Mouse (Mus musculus): ENCODE results near the gene Ccdc182. TPM values are rescaled to one million over a fixed set of nuclear protein-coding genes. Genes with fewer than 3 reads are reported as not detected.

Gene Ccdc182
- polyA plus RNA-seq (2012; rRNA removed) (0.08 and 0.10 TPM in 2 replicates), polyA plus RNA-seq (2014; fragmentation: Nextera tagmentation; extraction: Ambion mirVana) (not detected in 2 replicates)

DNA sequence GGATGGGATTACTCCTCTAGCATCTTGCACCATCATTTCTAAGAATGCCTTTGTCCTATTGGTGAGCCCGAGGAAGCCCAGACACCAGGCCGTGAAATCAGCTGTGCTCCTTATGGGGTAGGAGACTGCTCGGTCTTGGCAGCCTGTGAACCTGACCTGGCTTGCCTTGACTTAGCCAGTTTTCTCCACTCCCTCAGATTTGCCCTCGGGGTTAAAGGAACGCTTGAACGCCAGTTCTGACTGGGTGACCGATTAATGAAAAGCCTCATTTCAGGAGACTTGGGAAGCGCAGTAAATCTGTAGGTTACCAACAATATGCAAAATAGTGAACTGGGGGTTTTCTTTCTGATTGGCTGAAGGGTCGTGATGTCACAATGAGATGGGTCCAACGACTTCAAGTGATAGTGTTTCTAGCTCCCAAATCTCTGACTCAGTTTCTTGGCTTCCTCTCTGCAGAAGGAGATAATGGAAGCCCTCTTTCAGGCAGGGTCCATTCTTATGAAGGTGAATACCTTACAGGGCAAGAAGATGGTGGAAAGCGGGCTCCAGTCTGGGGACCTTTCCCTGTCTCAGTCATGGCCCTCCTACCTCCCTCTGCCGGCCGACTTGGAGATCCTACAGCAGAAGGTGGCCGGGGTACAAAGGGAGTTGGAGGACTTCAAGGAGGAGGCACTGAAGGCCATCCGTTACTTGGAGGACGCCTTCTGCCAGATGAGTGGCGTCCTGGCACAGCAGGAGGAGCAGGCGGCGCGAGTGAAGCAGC lies at the start of gene Ccdc182:
TSS of gene Ccdc182 (plus strand) at position 428 of the 763 bp plus-strand sequence.
- Histone ChIP-seq H3K27me3 (ENCODE audit: control insufficient read depth, insufficient read depth, low read length) (no peaks in the 10 kb centered on the region), H3K4me1 (ENCODE audit: control insufficient read depth, insufficient read depth, low read length) (peaks cover 5% of the 10 kb centered on the region), H3K4me3 (replicated peaks; ENCODE audit: low read length) (peak within 1 kb of the TSS; percentile 28), H3K36me3 (ENCODE audit: control insufficient read depth, insufficient read depth, low read length) (no peaks in the 10 kb centered on the region), H3K27ac (replicated peaks; ENCODE audit: low read depth, low read length) (no peak within 1 kb of the TSS), H3K9me3 (ENCODE audit: control insufficient read depth, low read length) (no peaks in the 10 kb centered on the region), H3K9ac (ENCODE audit: low read depth, low read length, severe bottlenecking) (peak within 1 kb of the TSS; percentile 26; the same call in 1 of the 2 replicates), H3K4me2 (replicated peaks; ENCODE audit: low read depth, low read length, severe bottlenecking) (peak within 1 kb of the TSS; percentile 52)
- TF ChIP-seq POLR2A (IDR thresholded peaks at IDR 0.05; ENCODE audit: borderline replicate concordance, extremely low read depth, insufficient read depth, insufficient read length) = no peak
- no peak for ATAC-seq (ENCODE audit: low FRiP score, low read depth)
- 21% methylated on average over 20 of the region's 20 CpGs for WGBS
- DNase-seq (ENCODE audit: low spot score) = no peak

DNA sequence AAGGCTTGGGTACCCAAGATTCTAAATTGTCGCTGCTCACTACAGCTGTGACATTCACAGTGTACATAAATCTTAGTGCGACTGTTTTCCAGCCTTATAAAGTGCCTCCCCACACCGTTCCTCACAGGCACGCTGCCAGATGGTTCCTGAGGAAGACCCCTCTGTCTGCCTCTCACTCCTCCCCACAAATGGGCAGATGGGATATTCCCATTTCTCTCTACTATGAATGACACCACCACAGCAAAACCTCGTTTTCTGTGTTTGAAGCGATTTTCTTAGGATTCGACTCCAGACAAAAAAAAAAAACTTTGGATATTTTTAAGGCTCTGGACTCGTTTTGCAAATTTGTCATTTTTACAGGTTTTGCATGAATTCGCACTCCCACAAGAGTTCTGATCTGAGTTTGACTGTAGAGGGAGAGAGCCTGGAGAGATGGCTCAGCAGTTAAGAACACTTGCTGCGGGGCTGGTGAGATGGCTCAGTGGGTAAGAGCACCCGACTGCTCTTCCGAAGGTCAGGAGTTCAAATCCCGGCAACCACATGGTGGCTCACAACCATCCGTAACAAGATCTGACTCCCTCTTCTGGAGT lies 48.2 kb upstream of the Ccdc182 start:
- Histone ChIP-seq H3K27ac (replicated peaks; ENCODE audit: low read depth, low read length) (no peak overlapping the region), H3K36me3 (ENCODE audit: control insufficient read depth, insufficient read depth, low read length) (no peaks in the 10 kb centered on the region), H3K9ac (ENCODE audit: low read depth, low read length, severe bottlenecking) (no peak overlapping the region), H3K9me3 (ENCODE audit: control insufficient read depth, low read length) (no peaks in the 10 kb centered on the region), H3K4me1 (ENCODE audit: control insufficient read depth, insufficient read depth, low read length) (peaks cover 1% of the 10 kb centered on the region; the same call in 1 of the 2 replicates), H3K4me3 (replicated peaks; ENCODE audit: low read length) (no peak overlapping the region), H3K4me2 (replicated peaks; ENCODE audit: low read depth, low read length, severe bottlenecking) (no peak overlapping the region), H3K27me3 (ENCODE audit: control insufficient read depth, insufficient read depth, low read length) (no peaks in the 10 kb centered on the region)
- DNase-seq (ENCODE audit: low spot score) (no peak), ATAC-seq (ENCODE audit: low FRiP score, low read depth) (no peak)
- TF ChIP-seq POLR2A (IDR thresholded peaks at IDR 0.05; ENCODE audit: borderline replicate concordance, extremely low read depth, insufficient read depth, insufficient read length) = no peak
- 72% methylated on average over 14 of the region's 14 CpGs for WGBS

DNA sequence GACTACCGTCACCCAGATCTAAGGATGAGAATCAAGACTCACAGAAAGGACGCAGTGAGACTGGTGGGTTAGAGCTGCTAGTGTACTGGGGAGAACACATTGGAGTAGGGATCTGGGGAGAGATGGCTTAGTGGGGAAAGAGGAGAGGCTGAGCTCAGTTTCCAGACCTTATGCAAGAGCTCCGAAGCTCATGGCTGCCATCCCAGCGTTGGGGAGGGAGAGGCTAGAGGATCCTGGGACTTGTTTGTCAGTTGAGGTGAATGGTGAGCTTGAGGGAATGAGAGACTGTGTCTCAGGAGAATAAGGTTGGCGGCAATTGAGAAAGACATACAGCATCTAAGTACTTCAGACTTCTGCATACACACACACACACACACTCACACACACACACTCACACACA lies 45.2 kb upstream of the Ccdc182 start:
- TF ChIP-seq POLR2A (IDR thresholded peaks at IDR 0.05; ENCODE audit: borderline replicate concordance, extremely low read depth, insufficient read depth, insufficient read length) = no peak
- no peak for ATAC-seq (ENCODE audit: low FRiP score, low read depth)
- Histone ChIP-seq H3K4me2 (replicated peaks; ENCODE audit: low read depth, low read length, severe bottlenecking) (no peak overlapping the region), H3K27me3 (ENCODE audit: control insufficient read depth, insufficient read depth, low read length) (no peaks in the 10 kb centered on the region), H3K4me1 (ENCODE audit: control insufficient read depth, insufficient read depth, low read length) (0 out of 2 replicates have a peak, but pooled peaks cover 5% of the 10 kb centered on the region), H3K9ac (ENCODE audit: low read depth, low read length, severe bottlenecking) (no peak overlapping the region), H3K27ac (replicated peaks; ENCODE audit: low read depth, low read length) (no peak overlapping the region), H3K4me3 (replicated peaks; ENCODE audit: low read length) (no peak overlapping the region), H3K36me3 (ENCODE audit: control insufficient read depth, insufficient read depth, low read length) (no peaks in the 10 kb centered on the region), H3K9me3 (ENCODE audit: control insufficient read depth, low read length) (no peaks in the 10 kb centered on the region)
- 60% methylated on average over 5 of the region's 5 CpGs for WGBS
- no peak for DNase-seq (ENCODE audit: low spot score)

DNA sequence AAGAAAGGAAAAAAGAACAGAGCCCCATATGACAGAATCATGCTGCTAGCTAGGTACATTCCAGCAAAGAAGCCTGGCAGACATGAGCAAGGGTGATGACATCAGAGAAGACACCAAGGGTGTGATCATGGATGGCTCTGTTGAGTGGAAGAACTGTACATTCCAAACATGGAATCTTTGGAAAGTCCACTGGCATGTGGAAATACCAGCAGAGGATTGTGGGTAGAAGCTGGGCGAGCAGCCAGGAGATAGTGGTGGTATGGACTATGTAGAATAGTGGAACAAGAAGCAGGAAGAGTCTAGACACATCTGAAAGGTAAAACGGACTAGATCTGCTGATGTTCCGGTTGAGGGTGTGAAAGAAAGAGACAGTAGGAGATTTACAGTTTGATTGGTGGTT lies 43.3 kb upstream of the Ccdc182 start:
- ATAC-seq (ENCODE audit: low FRiP score, low read depth) (no peak), DNase-seq (ENCODE audit: low spot score) (peak; percentile 28)
- Histone ChIP-seq H3K4me2 (replicated peaks; ENCODE audit: low read depth, low read length, severe bottlenecking) (no peak overlapping the region), H3K27ac (replicated peaks; ENCODE audit: low read depth, low read length) (no peak overlapping the region), H3K36me3 (ENCODE audit: control insufficient read depth, insufficient read depth, low read length) (no peaks in the 10 kb centered on the region), H3K27me3 (ENCODE audit: control insufficient read depth, insufficient read depth, low read length) (no peaks in the 10 kb centered on the region), H3K4me1 (ENCODE audit: control insufficient read depth, insufficient read depth, low read length) (0 out of 2 replicates have a peak, but pooled peaks cover 5% of the 10 kb centered on the region), H3K4me3 (replicated peaks; ENCODE audit: low read length) (no peak overlapping the region), H3K9me3 (ENCODE audit: control insufficient read depth, low read length) (no peaks in the 10 kb centered on the region), H3K9ac (ENCODE audit: low read depth, low read length, severe bottlenecking) (no peak overlapping the region)
- 78% methylated on average over 3 of the region's 3 CpGs for WGBS
- no peak for TF ChIP-seq POLR2A (IDR thresholded peaks at IDR 0.05; ENCODE audit: borderline replicate concordance, extremely low read depth, insufficient read depth, insufficient read length)

DNA sequence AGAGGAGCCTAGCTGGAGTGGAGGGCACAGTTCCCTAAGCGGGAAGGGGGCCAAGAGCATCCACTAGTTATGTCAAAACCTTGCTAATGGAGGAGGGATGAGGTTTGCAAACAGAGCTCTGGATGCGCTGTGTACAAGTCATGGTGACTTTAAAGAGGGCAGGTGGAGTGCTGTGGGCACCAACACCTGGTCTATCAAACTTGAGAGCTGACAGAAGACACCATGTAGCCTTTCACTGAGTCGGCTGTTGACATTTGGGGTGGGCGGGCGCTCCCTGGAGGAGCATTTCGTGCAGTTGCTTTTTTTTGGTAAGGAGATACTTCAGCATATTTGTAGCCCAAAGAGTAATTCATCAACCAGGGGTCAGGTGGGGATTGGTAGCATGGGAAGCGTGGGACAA lies 42.6 kb upstream of the Ccdc182 start:
- Histone ChIP-seq H3K4me2 (replicated peaks; ENCODE audit: low read depth, low read length, severe bottlenecking) (no peak overlapping the region), H3K9ac (ENCODE audit: low read depth, low read length, severe bottlenecking) (no peak overlapping the region), H3K27ac (replicated peaks; ENCODE audit: low read depth, low read length) (no peak overlapping the region), H3K27me3 (ENCODE audit: control insufficient read depth, insufficient read depth, low read length) (no peaks in the 10 kb centered on the region), H3K4me1 (ENCODE audit: control insufficient read depth, insufficient read depth, low read length) (0 out of 2 replicates have a peak, but pooled peaks cover 5% of the 10 kb centered on the region), H3K9me3 (ENCODE audit: control insufficient read depth, low read length) (no peaks in the 10 kb centered on the region), H3K4me3 (replicated peaks; ENCODE audit: low read length) (no peak overlapping the region), H3K36me3 (ENCODE audit: control insufficient read depth, insufficient read depth, low read length) (no peaks in the 10 kb centered on the region)
- no peak for DNase-seq (ENCODE audit: low spot score)
- 67% methylated on average over 7 of the region's 7 CpGs for WGBS
- no peak for ATAC-seq (ENCODE audit: low FRiP score, low read depth)
- TF ChIP-seq POLR2A (IDR thresholded peaks at IDR 0.05; ENCODE audit: borderline replicate concordance, extremely low read depth, insufficient read depth, insufficient read length) = no peak

Measured in limb, embryonic 14.5 days (tissue).